Mouse (Mus musculus) thymus, adult 2 months (tissue): ENCODE measurements around the gene Scfd2. TPM values are rescaled to one million over a fixed set of nuclear protein-coding genes. Genes with fewer than 3 reads are reported as not detected.

Source experiments
- DNase-seq: peaks from one replicate; pipeline ENCODE4 v3.0.0; 2021
- H3K27ac ChIP-seq: fragments of 200-500 bp; 2 replicates; pipeline ENCODE4 v1.5.1; 2012; ENCODE audit warnings: low read length, control low read depth; ENCODE audit not compliant: control insufficient read depth, insufficient read depth
- H3K27me3 ChIP-seq: fragments of 200-500 bp; 2 replicates; pipeline ENCODE4 v1.6.1; 2012; ENCODE audit warnings: mild to moderate bottlenecking, low read length, moderate library complexity, mixed read lengths; ENCODE audit not compliant: control insufficient read depth, insufficient read depth
- H3K36me3 ChIP-seq: fragments of 200-500 bp; 2 replicates; pipeline ENCODE4 v1.6.1; 2012; ENCODE audit warnings: mild to moderate bottlenecking, low read length, moderate library complexity; ENCODE audit not compliant: control insufficient read depth, insufficient read depth
- H3K4me1 ChIP-seq: fragments of 200-500 bp; replicated peaks from 2 replicates; pipeline ENCODE4 v1.6.1; 2012; ENCODE audit warnings: low read length; ENCODE audit not compliant: control insufficient read depth, insufficient read depth
- H3K4me3 ChIP-seq: fragments of 200-500 bp; 2 replicates; pipeline ENCODE4 v1.5.1; 2012; ENCODE audit warnings: mild to moderate bottlenecking, low read length, control low read depth, moderate library complexity; ENCODE audit not compliant: control insufficient read depth, insufficient read depth
- CTCF ChIP-seq: fragments of 200-500 bp; IDR thresholded peaks from 2 replicates; pipeline ENCODE4 v1.5.1; 2012; ENCODE audit warnings: mild to moderate bottlenecking, control low read depth, low read length, moderate library complexity, borderline replicate concordance; ENCODE audit not compliant: control insufficient read depth, poor library complexity, insufficient read depth; ENCODE audit errors: extremely low read depth
- POLR2A ChIP-seq: fragments of 200-500 bp; IDR thresholded peaks from 2 replicates; pipeline ENCODE4 v1.6.1; 2012; ENCODE audit warnings: mild to moderate bottlenecking, low read length, control low read depth, moderate library complexity; ENCODE audit not compliant: control insufficient read depth, poor library complexity, insufficient read depth; ENCODE audit errors: extremely low read depth
- WGBS: fragments of 180-500 bp; shearing (Covaris S2); methylation state at CpG from one replicate; pipeline ENCODE4 v1.1.7; 2018; 5-methylcytosine and 5-hydroxymethylcytosine counted together
- polyA plus RNA-seq: library from polyadenylated mRNA; depleted of rRNA; stranded (reverse); fragments of >200 nt; gene quantifications from 2 replicates; pipeline ENCODE4 v1.2.3, GENCODE M21; 2012

Gene Scfd2
- polyA plus RNA-seq, 1 experiment, result 14.5 TPM

GRCm38 (mm10) chr5:74226183-74226582 lies 305.4 kb downstream of the Scfd2 start:
- WGBS, result 98% methylated on average over 5 of the region's 5 CpGs

GRCm38 (mm10) chr5:74224480-74224879 lies 307.1 kb downstream of the Scfd2 start:
- 94% methylated on average over 6 of the region's 6 CpGs for WGBS
- Histone ChIP-seq H3K4me3 (no peak overlapping the region), H3K4me1 (no peaks in the 10 kb centered on the region), H3K27ac (no peak overlapping the region), H3K36me3 (no peaks in the 10 kb centered on the region), H3K27me3 (no peaks in the 10 kb centered on the region)
- DNase-seq, result no peak
- TF ChIP-seq CTCF, result no peak
- TF ChIP-seq POLR2A, result no peak

More at GRCm38 (mm10) chr5:74226183-74226582, 305.4 kb downstream of the Scfd2 start:
- Histone ChIP-seq H3K4me1 (no peaks in the 10 kb centered on the region), H3K27ac (no peak overlapping the region), H3K36me3 (no peaks in the 10 kb centered on the region), H3K27me3 (no peaks in the 10 kb centered on the region), H3K4me3 (no peak overlapping the region)
- TF ChIP-seq CTCF (no peak), POLR2A (no peak)
- no peak for DNase-seq

GRCm38 (mm10) chr5:74222626-74223025 lies 308.9 kb downstream of the Scfd2 start:
- DNase-seq, result no peak
- WGBS, result 96% methylated on average over 4 of the region's 4 CpGs
- no peaks in the 10 kb centered on the region for H3K4me1 ChIP-seq
- no peak overlapping the region for H3K4me3 ChIP-seq
- no peaks in the 10 kb centered on the region for H3K36me3 ChIP-seq
- H3K27ac ChIP-seq, result no peak overlapping the region
- no peaks in the 10 kb centered on the region for H3K27me3 ChIP-seq
- TF ChIP-seq POLR2A, result no peak
- no peak for TF ChIP-seq CTCF

- Histone ChIP-seq H3K4me3 (no peak overlapping the region), H3K27ac (no peak overlapping the region), H3K4me1 (no peaks in the 10 kb centered on the region), H3K36me3 (no peaks in the 10 kb centered on the region), H3K27me3 (no peaks in the 10 kb centered on the region)
- 98% methylated on average over 4 of the region's 4 CpGs for WGBS
- DNase-seq, result no peak
- no peak for TF ChIP-seq CTCF
- no peak for TF ChIP-seq POLR2A
Measured at GRCm38 (mm10) chr5:74218524-74218923, 313.0 kb downstream of the Scfd2 start.

- H3K36me3 ChIP-seq, result no peaks in the 10 kb centered on the region
- 93% methylated on average over 4 of the region's 4 CpGs for WGBS
- no peak for TF ChIP-seq POLR2A
- TF ChIP-seq CTCF, result no peak
- H3K27me3 ChIP-seq, result no peaks in the 10 kb centered on the region
- DNase-seq, result no peak
- no peak overlapping the region for H3K4me3 ChIP-seq
- no peak overlapping the region for H3K27ac ChIP-seq
- H3K4me1 ChIP-seq, result no peaks in the 10 kb centered on the region
Measured at GRCm38 (mm10) chr5:74215125-74215524, 316.4 kb downstream of the Scfd2 start.

- Histone ChIP-seq H3K27me3 (no peaks in the 10 kb centered on the region), H3K4me3 (no peak overlapping the region), H3K4me1 (no peaks in the 10 kb centered on the region), H3K36me3 (no peaks in the 10 kb centered on the region), H3K27ac (no peak overlapping the region)
- TF ChIP-seq POLR2A (no peak), CTCF (no peak)
- WGBS, result 87% methylated on average over 7 of the region's 7 CpGs
- DNase-seq, result no peak
Measured at GRCm38 (mm10) chr5:74214501-74215110, 317.0 kb downstream of the Scfd2 start.

GRCm38 (mm10) chr5:74211346-74211745 lies 320.2 kb downstream of the Scfd2 start:
- TF ChIP-seq POLR2A (no peak), CTCF (no peak)
- Histone ChIP-seq H3K36me3 (no peaks in the 10 kb centered on the region), H3K27ac (no peak overlapping the region), H3K27me3 (no peaks in the 10 kb centered on the region), H3K4me1 (no peaks in the 10 kb centered on the region), H3K4me3 (no peak overlapping the region)
- WGBS, result 95% methylated on average over 11 of the region's 11 CpGs
- no peak for DNase-seq
